In genomic region chr17:62230939-62231338, GRCm38 (mm10) we compare ENCODE assay signal across 18 mouse cellular contexts.
"Had no signal": no experiment of that assay in that cellular context is flagged by ENCODE, and none has a peak within 500 bp of the region (broad histone marks: within the 10 kb centered on the region; RNA-seq: fewer than 3 reads in every experiment).

No protein-coding gene starts in this region.

- DNase-seq: lung, adult 18-20 months; lung, embryonic 14.5 days; lung, postnatal 10 days; lung, postnatal 4 days; midbrain, embryonic 14.5 days; retina, postnatal 1 day; right cerebral cortex, postnatal 25 days; right cerebral cortex, postnatal 4 days; spleen, adult 18-20 months; thymus, adult 2 months; thymus, postnatal 25 days; thymus, postnatal 4 days had no signal

- ATAC-seq: midbrain, embryonic 16.5 days had no signal

- H3K4me3 ChIP-seq: midbrain, embryonic 10.5 days; midbrain, embryonic 12.5 days; myocyte; neural tube, embryonic 13.5 days; neural tube, embryonic 15.5 days had no signal

- H3K27ac ChIP-seq: midbrain, embryonic 10.5 days; midbrain, embryonic 12.5 days; neural tube, embryonic 13.5 days; neural tube, embryonic 15.5 days had no signal
